Mouse (Mus musculus) spleen, postnatal 10 days (tissue): Measurements from ENCODE around the gene Fgfr1op.
"Not testable (repeated sequence)": the region's sequence is repeated elsewhere in the genome, so short reads cannot be mapped to it uniquely, and the experiment has no call there.

Experiments
- DNase-seq, 2 experiments: peaks; one replicate each; pipeline ENCODE4 v3.0.0; 2021 to 2022; ENCODE audit warnings: low spot score in 2 of 2

The Fgfr1op gene

DNA sequence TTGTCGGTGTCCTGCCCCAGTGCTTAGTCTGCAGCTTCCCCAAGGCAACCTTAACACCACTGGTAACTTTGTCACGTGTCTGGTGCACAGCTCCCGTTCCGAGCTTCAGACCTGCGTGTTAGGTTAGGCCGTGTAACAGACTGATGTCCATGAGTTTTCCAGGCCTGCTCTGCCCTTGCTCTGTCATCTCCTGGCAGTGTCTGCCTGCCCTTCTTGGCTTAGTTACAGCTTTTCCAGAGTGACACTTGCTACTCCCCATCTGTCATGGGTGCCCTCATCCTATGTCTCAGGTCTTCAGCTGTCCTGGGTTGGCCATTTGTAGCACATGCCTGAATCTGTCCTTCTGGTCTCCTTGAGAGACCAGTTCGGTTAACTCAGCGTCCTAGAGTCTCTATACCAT is 2.1 kb downstream of the Fgfr1op start:
- not testable (repeated sequence) for DNase-seq

DNA sequence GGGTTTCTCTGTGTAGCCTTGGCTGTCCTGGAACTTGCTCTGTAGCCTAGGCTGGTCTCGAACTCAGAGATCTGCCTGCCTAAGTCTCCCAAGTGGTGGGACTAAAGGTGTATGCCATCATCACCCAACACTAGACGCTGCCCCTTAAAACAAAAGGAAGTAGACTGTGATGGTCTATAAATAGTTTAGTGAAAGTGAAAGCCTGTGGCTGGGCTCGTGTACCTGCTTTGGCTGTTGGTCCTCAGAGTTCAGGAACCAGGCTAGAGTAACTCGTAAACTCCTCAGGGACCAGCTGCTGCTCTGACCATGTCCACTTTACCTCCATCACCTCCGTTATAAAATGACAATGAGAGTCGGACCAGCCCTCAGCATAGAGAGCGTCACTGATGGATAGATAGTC is 5.0 kb downstream of the Fgfr1op start:
- DNase-seq: no peak

DNA sequence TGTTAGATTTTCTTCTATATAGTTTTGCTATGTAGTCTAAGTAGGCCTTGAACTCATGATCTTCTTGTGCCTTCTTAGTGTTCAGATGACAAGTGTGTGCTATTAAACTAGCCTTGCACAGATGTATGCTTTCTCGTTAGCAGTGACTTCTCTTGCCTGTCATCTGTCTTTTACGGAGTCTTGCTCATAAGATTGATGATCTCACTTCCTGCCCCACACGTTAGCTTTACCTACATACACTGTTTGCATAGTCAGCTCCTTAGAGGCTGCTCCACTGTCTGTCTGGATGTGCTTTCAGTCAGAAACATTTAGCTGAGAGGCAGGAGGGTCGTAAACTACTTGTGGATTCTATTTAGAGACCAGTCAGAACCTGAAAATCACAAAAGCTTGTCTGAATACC is 5.8 kb downstream of the Fgfr1op start:
- no peak for DNase-seq

DNA sequence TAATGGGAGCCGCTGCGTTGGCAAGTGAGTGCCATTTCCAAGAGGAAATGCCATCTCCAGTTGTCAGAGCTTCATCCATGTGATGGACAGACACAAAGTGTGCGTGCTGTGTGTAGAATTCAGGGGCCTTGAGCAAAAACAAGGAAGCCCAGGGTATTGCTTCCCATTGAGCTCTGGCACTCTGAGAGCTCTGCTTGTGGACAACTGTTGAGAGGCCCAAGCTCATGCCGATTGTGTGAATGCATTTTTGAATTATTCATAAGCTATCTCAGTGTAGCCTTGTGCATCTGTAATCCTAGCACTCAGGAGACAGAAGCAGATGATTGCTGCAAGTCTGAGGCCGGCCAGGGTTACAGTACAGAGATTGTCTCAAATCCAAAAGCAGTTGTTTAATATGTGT is 11.8 kb downstream of the Fgfr1op start:
- no peak for DNase-seq

DNA sequence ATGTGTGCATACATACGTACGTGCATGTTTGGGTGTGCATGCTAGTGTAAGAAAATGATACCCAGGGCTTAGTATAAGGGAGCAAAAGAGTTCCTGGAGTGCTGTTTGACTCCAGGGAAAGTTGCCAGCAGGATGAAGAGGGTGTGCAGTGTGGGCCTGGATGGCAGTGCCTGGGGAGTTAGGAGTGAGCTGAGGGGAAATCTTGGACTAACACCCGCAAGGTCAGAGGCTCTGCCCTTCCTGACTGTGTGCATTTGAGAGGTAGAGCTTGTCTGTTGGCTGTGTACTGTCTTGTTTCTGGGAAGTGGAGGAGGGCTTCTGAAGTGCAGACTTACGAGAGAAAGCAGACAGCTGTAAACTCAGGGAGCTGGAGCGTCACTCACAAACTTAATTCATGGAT is 18.5 kb downstream of the Fgfr1op start:
- DNase-seq: no peak

DNA sequence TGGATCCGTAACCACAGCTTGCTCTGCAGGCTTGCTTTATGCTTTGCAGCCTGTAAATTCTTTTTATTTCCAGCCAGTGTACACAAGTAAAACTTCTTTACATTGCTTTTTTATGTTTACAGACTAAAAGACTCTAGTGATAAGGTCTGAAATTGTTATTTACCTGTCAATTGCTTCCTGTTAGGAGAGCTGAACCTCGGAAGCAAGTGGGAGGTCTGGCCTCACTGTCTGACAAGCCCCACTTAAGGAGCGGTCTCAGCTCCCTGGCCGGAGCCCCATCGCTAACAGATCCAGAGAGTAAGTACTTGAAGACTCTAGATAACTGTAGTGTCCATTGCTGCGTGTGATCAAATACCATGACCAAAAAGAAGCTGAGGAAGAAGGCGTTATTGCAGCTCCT is 18.9 kb downstream of the Fgfr1op start:
- no peak for DNase-seq

DNA sequence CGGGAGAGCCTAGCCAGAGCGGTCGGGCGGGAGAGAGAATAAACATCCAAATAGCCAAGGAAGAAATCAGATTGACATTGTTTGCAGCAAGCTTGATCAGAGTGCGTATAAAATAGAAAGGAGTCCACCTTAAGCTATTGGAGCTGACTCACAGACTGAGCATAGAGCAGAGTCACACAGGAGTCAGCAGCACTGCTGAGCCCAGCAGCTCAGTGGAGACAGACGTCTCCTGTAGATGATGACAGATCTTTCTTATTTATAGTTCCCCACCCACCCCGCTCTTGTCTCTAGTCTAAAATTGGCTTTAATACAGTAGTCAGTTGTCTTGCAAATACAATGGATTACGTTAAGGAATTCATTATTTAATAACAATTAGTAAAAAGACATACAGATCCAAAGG is 28.4 kb downstream of the Fgfr1op start:
- DNase-seq: no peak

DNA sequence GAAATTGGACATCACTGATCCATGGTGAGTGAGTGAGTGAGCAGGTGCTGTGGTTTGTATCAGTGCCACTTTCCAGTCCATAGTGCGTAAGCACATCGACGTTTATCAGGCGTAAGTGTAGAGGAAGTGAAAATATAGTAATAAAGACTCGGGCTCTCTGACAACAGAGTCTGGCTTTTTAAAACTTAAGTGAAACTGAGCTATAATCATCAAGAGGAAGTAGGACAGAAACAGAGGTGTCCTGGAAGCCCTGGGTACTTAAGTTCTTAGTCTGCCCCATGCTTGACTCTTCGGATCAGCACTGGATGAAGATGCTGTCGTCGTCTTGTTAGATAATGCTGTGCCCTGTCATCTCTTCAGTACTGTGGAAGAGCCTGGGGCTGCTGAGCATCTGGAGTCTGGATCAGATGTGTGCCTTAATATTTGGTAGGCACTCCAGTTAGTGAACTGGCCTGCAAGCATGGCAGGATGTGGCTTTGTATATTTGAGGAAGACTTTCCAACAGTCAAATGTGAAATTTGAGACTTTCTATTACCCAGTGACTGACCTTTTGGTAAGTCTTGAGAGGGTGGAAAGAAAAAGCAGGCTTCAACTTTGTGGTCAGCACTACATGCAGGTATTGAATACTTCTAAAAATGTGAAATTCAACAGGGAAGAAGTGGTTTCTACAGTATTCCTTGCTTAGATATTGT is 30.5 kb downstream of the Fgfr1op start:
- no peak for DNase-seq

DNA sequence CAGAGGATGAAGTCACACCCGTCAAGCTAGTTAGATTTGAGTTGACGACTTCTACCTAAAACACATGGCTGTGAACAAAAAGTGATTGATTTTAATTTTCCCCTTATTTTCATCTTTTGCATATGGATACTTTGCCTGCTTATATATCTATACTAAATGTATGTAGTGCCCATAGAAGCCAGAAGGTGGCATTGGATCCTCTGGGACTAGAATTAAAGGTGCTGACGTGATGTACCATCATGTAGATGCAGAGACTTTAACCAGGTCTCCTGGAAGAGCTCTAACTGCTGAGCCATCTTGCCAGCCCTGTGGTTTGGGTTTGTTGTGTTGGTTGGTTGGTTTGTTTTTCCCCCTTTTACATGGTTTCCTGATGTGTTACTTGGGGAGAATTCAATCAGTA is 32.4 kb downstream of the Fgfr1op start:
- DNase-seq: no peak

DNA sequence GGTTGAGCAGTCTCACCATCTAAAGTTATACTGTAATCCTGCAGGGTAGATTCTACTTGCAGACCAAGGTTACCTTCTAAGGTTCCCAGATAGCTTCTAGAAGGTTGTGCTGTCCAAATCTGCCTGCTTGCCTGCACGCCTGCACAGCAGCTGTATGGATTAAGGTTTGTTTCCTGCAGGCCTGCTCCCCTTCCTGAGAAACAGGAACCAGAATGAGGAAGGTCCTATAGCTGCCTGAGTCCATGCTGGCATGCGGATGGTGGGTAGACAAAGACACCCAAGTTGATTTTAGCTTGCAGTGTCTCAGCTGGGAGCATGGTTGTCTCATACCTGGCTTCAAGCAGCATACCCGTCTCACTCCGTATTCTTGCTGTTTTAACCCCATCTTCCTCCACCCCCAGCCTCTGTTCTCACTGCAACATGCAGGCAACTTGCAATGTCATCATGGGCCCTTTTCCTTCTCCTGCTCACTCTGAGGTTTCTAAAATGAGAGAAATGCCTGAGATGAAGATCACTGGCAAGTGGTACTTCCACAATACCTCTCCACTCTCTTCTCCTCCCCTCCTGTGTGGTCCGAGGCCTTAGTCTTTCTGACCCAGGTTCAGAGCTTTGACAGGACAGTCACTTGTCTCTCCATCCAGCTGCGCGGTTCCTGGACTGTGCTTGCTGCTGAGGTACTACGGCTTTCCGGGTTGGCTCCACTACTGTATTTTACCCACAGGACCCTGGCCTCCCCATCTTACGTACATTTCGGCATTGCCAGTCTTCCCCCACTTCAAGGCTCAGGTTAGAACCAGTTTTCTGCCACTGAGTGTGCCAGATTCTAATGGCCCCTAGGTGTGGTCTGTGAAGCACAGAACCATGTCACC is 34.0 kb downstream of the Fgfr1op start:
- DNase-seq: no peak

DNA sequence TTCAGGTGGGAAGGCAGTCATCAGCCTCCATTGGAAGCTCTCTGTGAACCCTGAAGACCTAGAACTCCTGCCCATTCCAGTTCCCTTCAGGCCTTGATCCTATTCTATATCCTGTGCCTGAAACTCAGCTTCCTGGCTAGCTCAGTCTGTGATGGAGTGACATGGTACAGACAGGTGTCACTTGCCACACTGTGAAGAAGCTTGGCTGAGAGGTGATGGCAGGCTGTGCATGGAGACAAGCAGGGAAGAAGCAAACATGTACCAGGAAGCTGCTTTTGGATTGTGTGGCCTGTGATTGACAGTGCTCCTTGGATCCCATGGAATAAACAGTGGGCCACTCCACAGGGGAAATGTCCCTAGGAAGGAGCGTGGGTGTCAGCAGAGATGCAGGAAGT is 34.6 kb downstream of the Fgfr1op start:
- no peak for DNase-seq

DNA sequence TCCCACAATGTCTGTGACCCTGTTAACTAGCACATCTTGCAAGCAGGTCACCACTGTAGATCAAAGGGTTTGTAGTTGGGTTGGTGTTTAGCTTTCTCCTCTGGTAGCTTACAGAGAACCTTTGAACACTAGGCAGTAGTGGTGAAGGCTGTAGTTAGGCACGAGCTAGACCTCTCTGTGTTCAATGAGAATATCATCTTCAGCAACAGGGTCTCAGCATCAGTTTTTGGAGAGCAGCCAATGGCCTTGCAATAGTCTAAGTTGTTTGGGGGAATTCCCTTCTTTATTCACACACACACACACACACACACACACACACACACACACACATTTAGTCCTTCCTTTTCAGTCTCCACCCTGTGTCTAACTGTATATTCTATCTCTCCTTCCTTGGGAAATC is 38.2 kb downstream of the Fgfr1op start:
- DNase-seq: no peak

DNA sequence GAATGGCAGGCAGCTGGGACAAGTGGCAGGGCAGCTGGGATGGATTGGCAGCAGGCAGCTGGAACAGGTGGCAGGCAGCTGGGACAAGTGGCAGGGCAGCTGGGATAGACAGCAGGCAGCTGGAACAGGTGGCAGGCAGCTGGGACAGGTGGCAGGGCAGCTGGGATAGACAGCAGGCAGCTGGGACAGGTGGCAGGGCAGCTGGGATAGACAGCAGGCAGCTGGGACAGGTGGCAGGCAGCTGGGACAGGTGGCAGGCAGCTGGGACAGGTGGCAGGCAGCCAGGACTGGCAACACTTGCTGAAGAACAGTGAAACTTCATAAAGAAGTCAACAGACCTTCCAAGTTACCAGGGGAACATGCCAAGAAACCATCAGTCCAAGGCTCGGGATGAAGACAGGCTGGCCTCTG is 39.9 kb downstream of the Fgfr1op start:
- DNase-seq: not testable (repeated sequence)

DNA sequence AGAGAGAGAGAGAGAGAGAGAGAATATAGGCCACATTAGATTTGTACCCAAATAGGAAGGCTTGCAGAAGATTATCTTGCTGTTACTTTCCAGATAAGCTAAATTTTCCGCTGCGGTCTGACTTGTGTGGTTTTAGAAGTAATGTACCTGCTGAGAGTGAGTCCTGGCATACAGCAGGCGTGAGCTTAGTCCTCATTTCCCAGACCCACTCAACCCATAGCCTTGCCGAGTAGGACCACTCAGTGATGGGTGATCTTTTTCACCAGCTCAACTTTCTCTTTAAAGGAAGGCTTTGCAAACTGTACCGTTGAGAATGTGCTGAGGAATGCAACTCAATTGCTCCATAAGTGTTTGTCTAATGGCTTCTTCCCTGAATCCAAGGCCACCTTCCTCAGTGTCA is 41.4 kb downstream of the Fgfr1op start:
- no peak for DNase-seq

DNA sequence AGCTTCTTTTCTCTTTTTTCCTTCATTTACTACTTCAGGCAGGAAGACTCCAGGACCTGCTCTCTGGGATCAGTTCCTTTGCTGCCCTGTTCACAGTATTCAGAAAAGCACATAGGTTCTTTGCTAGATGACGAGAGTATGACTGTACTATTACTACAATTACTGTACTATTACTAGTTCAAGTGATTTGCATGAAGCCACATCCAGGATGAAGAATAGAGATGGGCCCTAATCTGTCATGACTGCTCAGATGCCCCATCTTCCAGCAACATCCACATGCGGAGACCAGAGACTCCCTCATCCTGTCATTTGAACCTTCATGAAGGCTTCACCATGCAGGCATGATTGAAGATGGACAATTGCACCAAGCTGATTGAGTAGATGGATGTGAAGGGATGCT is 44.4 kb downstream of the Fgfr1op start:
- DNase-seq: no peak

DNA sequence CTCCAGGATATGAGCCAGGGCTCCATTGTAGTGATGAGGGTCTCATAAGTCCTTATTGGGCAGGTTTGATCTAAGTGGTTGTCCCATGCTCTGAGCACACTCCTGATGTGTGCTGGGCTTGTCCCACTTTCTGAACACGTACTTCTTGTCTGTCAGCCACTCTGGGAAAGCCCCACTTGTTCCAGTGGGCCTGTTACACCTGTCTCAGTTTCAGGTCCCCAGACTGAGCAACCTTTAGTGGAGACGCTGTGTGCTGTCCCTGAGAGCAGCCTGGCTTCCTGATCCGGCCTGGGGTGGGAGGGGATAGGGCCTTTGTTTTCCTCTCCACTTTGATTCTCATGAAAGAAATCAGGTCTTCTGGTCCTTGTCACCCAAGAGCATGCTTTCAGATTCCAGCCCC is 44.9 kb downstream of the Fgfr1op start:
- no peak for DNase-seq

DNA sequence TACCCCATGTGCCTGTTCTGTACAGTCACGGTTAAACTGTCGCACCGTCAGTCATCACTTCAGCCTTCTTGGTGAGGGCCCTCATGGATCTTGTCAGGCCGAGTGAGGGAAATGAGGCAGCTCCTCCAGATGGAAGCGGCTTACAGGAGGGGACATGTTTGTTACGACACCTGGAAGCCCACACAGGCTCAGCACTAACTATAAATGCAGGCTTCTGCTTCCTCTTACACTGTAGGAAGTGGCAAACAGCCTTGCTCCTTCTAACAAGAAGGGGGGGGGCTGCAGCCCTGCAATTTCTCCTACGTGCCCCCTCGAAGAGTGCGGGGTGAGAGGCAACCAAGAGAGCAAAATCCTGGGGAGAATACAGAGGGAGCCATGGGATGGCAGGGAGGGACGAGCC is 45.4 kb downstream of the Fgfr1op start:
- DNase-seq: no peak

DNA sequence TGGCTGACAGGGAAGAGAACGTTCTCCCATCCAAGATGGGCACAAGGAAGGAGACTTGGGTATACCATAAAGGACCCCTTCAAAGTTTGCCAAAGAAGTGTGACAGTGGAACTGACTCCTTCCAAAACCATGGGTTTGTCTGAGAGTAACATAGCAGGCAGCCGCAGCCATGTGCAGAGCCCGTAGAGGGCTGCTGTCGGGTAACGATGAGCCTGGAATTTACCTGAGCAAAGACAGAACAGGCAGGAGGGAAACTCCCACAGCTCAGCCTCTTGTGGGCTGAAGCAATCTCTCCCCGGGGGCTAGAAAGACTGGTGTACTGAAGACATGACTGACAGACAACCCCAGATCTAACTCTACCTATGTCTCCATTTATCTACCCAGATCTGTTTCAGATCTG is 46.1 kb downstream of the Fgfr1op start:
- DNase-seq: no peak

DNA sequence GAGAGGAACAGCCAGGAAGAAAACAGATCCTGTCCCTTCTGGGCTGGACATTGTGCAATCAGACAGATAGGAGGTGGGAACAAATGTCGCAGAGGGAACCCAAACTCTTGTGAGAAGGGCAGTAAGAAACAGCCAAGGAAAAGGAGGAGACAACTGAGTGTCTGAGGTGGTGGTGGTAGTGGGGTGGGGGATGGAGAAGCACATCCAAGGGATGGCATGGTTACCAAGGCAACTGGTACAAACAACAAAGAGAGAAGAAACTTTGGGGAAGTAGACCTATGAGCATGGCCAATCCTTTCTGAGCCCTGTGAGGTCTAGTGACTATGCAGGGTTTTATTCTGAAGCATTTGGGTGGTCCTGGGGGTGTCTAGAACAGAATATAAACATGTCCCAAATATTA is 49.1 kb downstream of the Fgfr1op start:
- DNase-seq: no peak

DNA sequence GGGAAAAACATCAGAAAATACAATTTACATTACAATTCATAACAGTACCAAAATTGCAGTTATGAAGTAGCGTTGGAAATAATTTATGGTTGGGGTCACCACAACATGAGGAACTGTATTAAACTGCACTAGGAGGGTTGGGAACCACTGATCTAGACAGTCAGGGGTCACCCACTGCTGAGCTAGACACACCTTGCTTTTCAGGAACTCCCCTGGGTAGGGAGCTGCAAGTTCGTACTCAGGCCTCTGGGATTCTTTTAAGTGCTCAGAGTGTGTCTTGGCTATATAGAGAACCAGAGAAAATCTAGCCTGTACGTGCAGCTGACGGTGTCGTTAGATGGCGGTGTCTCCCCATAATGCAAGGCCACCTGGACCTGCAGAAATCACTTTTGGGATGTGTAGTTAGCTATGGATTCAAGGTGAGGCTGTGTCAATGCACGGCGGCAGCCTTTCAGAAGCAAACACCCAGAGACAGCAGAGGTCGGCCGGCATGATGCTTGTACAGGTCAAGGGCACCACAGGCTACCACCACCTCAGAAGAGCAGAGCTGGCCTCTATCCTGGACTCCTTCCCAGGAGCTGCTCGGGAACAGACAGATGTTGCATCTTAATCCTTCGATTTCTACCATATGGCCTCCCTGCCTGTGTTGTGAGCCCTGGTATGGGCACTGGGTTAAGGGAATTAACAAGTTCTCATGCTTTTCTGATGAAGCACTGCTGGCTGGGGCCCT is 49.9 kb downstream of the Fgfr1op start:
- no peak for DNase-seq

DNA sequence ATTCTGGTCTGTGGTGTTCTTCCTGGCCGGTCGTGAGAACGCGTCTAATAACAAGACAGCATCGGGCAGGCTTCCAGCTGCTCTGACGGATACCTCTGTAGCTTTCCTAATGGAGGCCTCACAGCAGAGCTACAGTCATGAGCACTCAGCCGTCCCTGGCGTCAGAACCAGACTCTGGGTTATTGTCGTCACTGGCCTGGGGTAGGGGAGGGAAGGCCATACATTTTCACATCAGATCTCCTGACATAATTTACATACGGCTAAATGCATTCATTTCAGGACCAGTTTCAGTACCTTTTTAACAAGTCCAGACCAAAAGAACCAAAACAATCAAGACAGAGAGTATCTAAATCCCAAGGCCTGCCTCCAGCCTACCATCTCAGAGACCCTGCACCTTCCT is 57.9 kb downstream of the Fgfr1op start:
- DNase-seq: no peak

DNA sequence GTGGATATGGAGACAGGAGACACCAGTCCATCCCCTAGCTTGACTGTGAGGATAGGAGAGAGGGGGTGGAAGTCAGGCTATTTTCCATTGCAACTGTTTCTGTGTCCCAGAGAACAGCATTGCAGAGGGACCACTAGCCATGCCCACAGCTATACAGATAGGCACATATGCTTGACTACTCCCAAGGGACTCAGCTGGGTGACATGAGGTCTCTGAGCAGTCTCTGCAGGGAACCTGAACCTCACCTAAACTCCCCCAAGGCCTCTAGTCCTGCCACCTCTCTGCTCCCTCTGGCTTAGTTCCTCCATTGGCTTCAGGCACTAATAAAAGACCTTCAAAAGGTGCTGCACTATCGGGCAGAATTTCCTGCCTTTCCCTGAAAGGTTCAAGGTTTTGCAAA is 58.8 kb downstream of the Fgfr1op start:
- DNase-seq: no peak

DNA sequence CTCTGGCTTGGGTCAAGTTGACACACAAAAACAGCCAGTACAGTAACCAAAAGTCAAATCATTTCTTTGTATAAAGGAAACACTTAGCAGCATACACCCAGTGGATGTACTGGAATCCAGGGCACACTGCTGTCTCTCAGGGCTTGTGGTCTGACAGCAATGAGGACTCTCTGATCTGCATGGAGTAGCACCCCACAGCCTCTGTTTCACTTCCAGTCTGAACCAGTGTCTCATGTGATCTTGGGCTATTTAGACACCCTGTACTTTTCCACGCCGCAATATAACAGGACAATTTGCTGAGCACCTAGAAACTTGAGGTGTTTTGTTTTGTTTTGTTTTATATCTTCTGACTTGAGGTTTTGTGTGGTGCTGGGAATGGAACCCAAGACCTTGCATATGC is 59.9 kb downstream of the Fgfr1op start:
- no peak for DNase-seq
